ENCODE assay signal across 24 mouse cellular contexts in genomic region chr3:93601903-93602302, GRCm38 (mm10). TPM values are rescaled to one million over a fixed set of nuclear protein-coding genes. Genes with fewer than 3 reads are reported as not detected.
"Had no signal": no experiment of that assay in that cellular context is flagged by ENCODE, and none has a peak within 500 bp of the region (broad histone marks: within the 10 kb centered on the region; RNA-seq: fewer than 3 reads in every experiment).

No protein-coding gene starts in this region.

- H3K9ac ChIP-seq: lung, embryonic 15.5 days; midbrain, embryonic 13.5 days; midbrain, embryonic 15.5 days; neural tube, embryonic 12.5 days; stomach, embryonic 15.5 days had no signal

- ATAC-seq: lung, postnatal 0 days; midbrain, embryonic 13.5 days; midbrain, embryonic 15.5 days had no signal

- H3K27ac ChIP-seq: lung, embryonic 15.5 days; macrophage; midbrain, embryonic 13.5 days; midbrain, embryonic 15.5 days; neural tube, embryonic 12.5 days; stomach, embryonic 15.5 days; stomach, postnatal 0 days had no signal

- H3K4me3 ChIP-seq: lung, embryonic 15.5 days; megakaryocyte, embryonic 14.5 days; midbrain, embryonic 13.5 days; midbrain, embryonic 15.5 days; neural tube, embryonic 12.5 days; stomach, embryonic 15.5 days had no signal

- H3K36me3 ChIP-seq: lung, embryonic 15.5 days; midbrain, embryonic 13.5 days; midbrain, embryonic 15.5 days; neural tube, embryonic 12.5 days; stomach, embryonic 15.5 days had no signal

- H3K27me3 ChIP-seq: lung, embryonic 15.5 days; megakaryocyte, embryonic 14.5 days; midbrain, embryonic 13.5 days; midbrain, embryonic 15.5 days; stomach, embryonic 15.5 days had no signal

- DNase-seq: lung, postnatal 14 days; lung, postnatal 36 days; right cerebral cortex, postnatal 14 days; thymus, adult 2 months; thymus, postnatal 25 days; thymus, postnatal 4 days had no signal

- H3K9me3 ChIP-seq: lung, embryonic 15.5 days; midbrain, embryonic 13.5 days; midbrain, embryonic 15.5 days; neural tube, embryonic 12.5 days; stomach, embryonic 15.5 days had no signal

- H3K4me2 ChIP-seq: lung, embryonic 15.5 days; midbrain, embryonic 11.5 days; midbrain, embryonic 13.5 days; midbrain, embryonic 15.5 days; neural tube, embryonic 12.5 days; stomach, embryonic 15.5 days had no signal

- H3K4me1 ChIP-seq: megakaryocyte, embryonic 14.5 days; midbrain, embryonic 13.5 days; midbrain, embryonic 15.5 days had no signal

RNA-seq across cellular contexts. Expression of gene Tdpoz2, which starts 50.6 kb away (rescaled TPM):
- total RNA-seq: megakaryocyte progenitor cell, adult 5-6 weeks; midbrain, postnatal 0 days; monocyte, adult 5-6 weeks; neutrophil, adult 5-6 weeks had no signal
- polyA plus RNA-seq: lung, embryonic 15.5 days; lung, postnatal 0 days; macrophage; midbrain, embryonic 11.5 days; midbrain, embryonic 13.5 days; midbrain, embryonic 15.5 days; midbrain, postnatal 0 days; neural tube, embryonic 12.5 days; neural tube, embryonic 14.5 days; spleen, adult 2 months; stomach, embryonic 15.5 days; stomach, postnatal 0 days; testis, adult 2 months; thymus, adult 2 months; urinary bladder, adult 2 months had no signal
